Mouse (Mus musculus) kidney, adult 2 months (tissue): ENCODE measurements around the gene Trank1.

Source experiments
- CTCF ChIP-seq: fragments of 200-500 bp; conservative IDR thresholded peaks from 2 replicates; pipeline ENCODE4 v1.5.1; 2011; ENCODE audit warnings: low read depth, mild to moderate bottlenecking, control low read depth, low read length, moderate library complexity, mixed read lengths; ENCODE audit not compliant: insufficient read depth, insufficient read length
- POLR2A ChIP-seq: fragments of 200-500 bp; IDR thresholded peaks from one replicate; pipeline ENCODE4 v1.6.1; 2011; ENCODE audit warnings: low read depth, low read length, control low read depth

GRCm38 (mm10) chr9:111333790-111334189 lies 22.3 kb downstream of the Trank1 start:
- TF ChIP-seq CTCF (no peak), POLR2A (no peak)
